Mouse (Mus musculus) stomach, postnatal 0 days (tissue): Measurements from ENCODE around the gene Bckdha.

Experiments used
- CTCF ChIP-seq: IDR thresholded peaks from 2 replicates; pipeline ENCODE4 v1.5.1; 2016; ENCODE audit warnings: antibody characterized with exemption, low read depth, mild to moderate bottlenecking, moderate library complexity
- EP300 ChIP-seq: optimal IDR thresholded peaks from 2 replicates; pipeline ENCODE3; 2016; ENCODE audit warnings: antibody characterized with exemption

DNA sequence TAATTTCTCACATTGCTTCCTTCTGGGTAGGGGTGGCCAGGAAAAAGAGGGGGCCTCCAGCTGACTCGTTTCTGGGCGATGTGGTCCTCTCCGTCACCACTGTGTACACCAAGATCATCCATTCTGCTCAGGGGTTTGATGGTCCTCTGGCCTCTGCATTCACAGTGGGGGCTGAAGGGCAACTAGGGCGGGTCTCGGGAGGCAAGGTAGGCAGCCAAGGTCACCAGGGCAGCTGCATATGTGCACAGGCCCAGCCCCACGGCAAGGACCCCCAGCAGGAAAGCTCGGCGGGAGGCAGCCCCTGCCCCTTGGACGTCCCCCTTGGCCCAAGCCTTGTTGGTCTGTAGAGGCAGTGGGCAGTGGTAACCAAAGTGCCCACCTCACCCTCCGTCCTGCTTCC lies 10.4 kb upstream of the Bckdha start:
- no peak for TF ChIP-seq CTCF
- TF ChIP-seq EP300, result no peak
